ENCODE assay signal across 8 mouse cellular contexts in genomic region chr1:189972790-189973406, GRCm38 (mm10). TPM values are rescaled to one million over a fixed set of nuclear protein-coding genes. Genes with fewer than 3 reads are reported as not detected.
DNase-seq lines count a peak whose midpoint lies in the region; ATAC-seq and TF ChIP-seq lines count a peak whose summit lies in the region.

No protein-coding gene starts in this region.

- no peaks in the 10 kb centered on the region for H3K9me3 ChIP-seq in heart, embryonic 11.5 days (replicated peaks; ENCODE audit: control insufficient read depth, low read length)
- H3K9me3 ChIP-seq in kidney, embryonic 15.5 days (replicated peaks): no peaks in the 10 kb centered on the region

- H3K36me3 ChIP-seq in heart, embryonic 11.5 days (ENCODE audit: control insufficient read depth, insufficient read depth, low read length): no peaks in the 10 kb centered on the region
- no peaks in the 10 kb centered on the region for H3K36me3 ChIP-seq in kidney, embryonic 15.5 days
- H3K36me3 ChIP-seq in myocyte (ENCODE audit: control insufficient read depth, insufficient read depth): no peaks in the 10 kb centered on the region

- no peak for TF ChIP-seq POLR2A in myocyte (IDR thresholded peaks at IDR 0.05; ENCODE audit: insufficient read length, low read depth)

- no peaks in the 10 kb centered on the region for H3K27me3 ChIP-seq in heart, embryonic 11.5 days (ENCODE audit: control insufficient read depth, insufficient read depth, low read length)
- peaks cover 7% of the 10 kb centered on the region; the same call in 1 of the 2 replicates for H3K27me3 ChIP-seq in kidney, embryonic 15.5 days
- peaks cover 28% of the 10 kb centered on the region for H3K27me3 ChIP-seq in myocyte (ENCODE audit: control insufficient read depth, insufficient read depth, insufficient read length)

- no peak overlapping the region for H3ac ChIP-seq in myocyte (ENCODE audit: control insufficient read depth, insufficient read length)

- H3K27ac ChIP-seq in heart, embryonic 11.5 days (ENCODE audit: low read depth, low read length): no peak overlapping the region
- H3K27ac ChIP-seq in kidney, embryonic 15.5 days: no peak overlapping the region

- peak overlapping the region; percentile 48 for H3K9ac ChIP-seq in heart, embryonic 11.5 days (ENCODE audit: low read depth, low read length)
- H3K9ac ChIP-seq in kidney, embryonic 15.5 days: no peak overlapping the region

- H3K79me2 ChIP-seq in myocyte (ENCODE audit: control insufficient read depth, insufficient read depth): no peaks in the 10 kb centered on the region

- ATAC-seq in erythroblast, adult 5-6 weeks (replicated peaks; ENCODE audit: low FRiP score, poor library complexity, severe bottlenecking): peak; percentile 75
- no peak; the same call in 1 of the 2 replicates for ATAC-seq in heart, embryonic 11.5 days (replicated peaks; ENCODE audit: insufficient number of reproducible peaks, low FRiP score, low TSS enrichment)
- peak; percentile 57; the same call in 1 of the 2 replicates for ATAC-seq in kidney, embryonic 15.5 days (replicated peaks; ENCODE audit: low FRiP score)

- H3K4me2 ChIP-seq in heart, embryonic 11.5 days: peak overlapping the region; percentile 46
- peak overlapping the region; percentile 37 for H3K4me2 ChIP-seq in kidney, embryonic 15.5 days
- peak overlapping the region; percentile 67 for H3K4me2 ChIP-seq in myocyte (ENCODE audit: low read depth)

- no peak overlapping the region for H3K4me3 ChIP-seq in heart, embryonic 11.5 days (ENCODE audit: low read depth, low read length)
- H3K4me3 ChIP-seq in kidney, embryonic 15.5 days (replicated peaks): no peak overlapping the region
- H3K4me3 ChIP-seq in myocyte: no peak overlapping the region

- 17% methylated on average over 13 of the region's 13 CpGs for WGBS in heart, embryonic 11.5 days (ENCODE audit: insufficient replicate concordance)
- 16% methylated on average over 13 of the region's 13 CpGs for WGBS in kidney, embryonic 15.5 days

- H3K4me1 ChIP-seq in heart, embryonic 11.5 days (ENCODE audit: control insufficient read depth, insufficient read depth, low read length): 0 out of 2 replicates have a peak, but pooled peaks cover 3% of the 10 kb centered on the region
- 0 out of 2 replicates have a peak, but pooled peaks cover 3% of the 10 kb centered on the region for H3K4me1 ChIP-seq in kidney, embryonic 15.5 days

- peak; percentile 82 to 83 for DNase-seq in B cell, adult 2 months
- DNase-seq in brain, adult 2 months (ENCODE audit: low read depth, low spot score): peak; percentile 92
- peak; percentile 84 for DNase-seq in liver
- peak; percentile 72 to 86 for DNase-seq in spleen, postnatal 4 days (ENCODE audit: low spot score in 2 of 2)

TF ChIP-seq in myocyte, 11 proteins besides CTCF, POLR2A, EP300 and RAD21:
- TF ChIP-seq E2F4 (IDR thresholded peaks at IDR 0.05; ENCODE audit: insufficient read depth) (no peak), MYOG (IDR thresholded peaks at IDR 0.05; ENCODE audit: control insufficient read depth in 1 of 3, insufficient read depth in 1 of 3, insufficient read length in 2 of 3, low read depth in 2 of 3) (no peak)

RNA-seq across cellular contexts. Expression of gene Smyd2, which starts 50.7 kb away (rescaled TPM):
- total RNA-seq in erythroblast, adult 5-6 weeks (2015; ENCODE audit: low replicate concordance): 12.1 and 19.4 TPM in 2 replicates
- total RNA-seq in erythroblast, adult 5-6 weeks (2017; ENCODE audit: low replicate concordance): 6.6 and 17.6 TPM in 2 replicates
- polyA plus RNA-seq in heart, embryonic 11.5 days (2014; fragmentation: Nextera tagmentation; extraction: Ambion mirVana): 150 and 161 TPM in 2 replicates
- polyA plus RNA-seq in kidney, embryonic 15.5 days (2015; fragmentation: Nextera tagmentation; extraction: Ambion mirVana): 83.0 and 84.2 TPM in 2 replicates
- polyA plus RNA-seq in myocyte (2012; fragmentation: generic; extraction: Trizol): 57.7 TPM
